Mouse (Mus musculus) heart, adult 10 weeks (tissue): ENCODE measurements around the gene Sv2a. TPM values are rescaled to one million over a fixed set of nuclear protein-coding genes. Genes with fewer than 3 reads are reported as not detected.

ENCODE experiments used
- polyA plus RNA-seq: library from polyadenylated mRNA; stranded (reverse); fragments of 350-450 nt; fragmentation: Illumina TruSeq; extraction: RNeasy Lipid Tissue Mini Kit (QIAGEN cat#74804); gene quantifications from one replicate; pipeline ENCODE4 v1.2.3, GENCODE M21; 2014; ENCODE audit warnings: low read depth, low replicate concordance

Sv2a gene
- polyA plus RNA-seq: 4.0 TPM

DNA sequence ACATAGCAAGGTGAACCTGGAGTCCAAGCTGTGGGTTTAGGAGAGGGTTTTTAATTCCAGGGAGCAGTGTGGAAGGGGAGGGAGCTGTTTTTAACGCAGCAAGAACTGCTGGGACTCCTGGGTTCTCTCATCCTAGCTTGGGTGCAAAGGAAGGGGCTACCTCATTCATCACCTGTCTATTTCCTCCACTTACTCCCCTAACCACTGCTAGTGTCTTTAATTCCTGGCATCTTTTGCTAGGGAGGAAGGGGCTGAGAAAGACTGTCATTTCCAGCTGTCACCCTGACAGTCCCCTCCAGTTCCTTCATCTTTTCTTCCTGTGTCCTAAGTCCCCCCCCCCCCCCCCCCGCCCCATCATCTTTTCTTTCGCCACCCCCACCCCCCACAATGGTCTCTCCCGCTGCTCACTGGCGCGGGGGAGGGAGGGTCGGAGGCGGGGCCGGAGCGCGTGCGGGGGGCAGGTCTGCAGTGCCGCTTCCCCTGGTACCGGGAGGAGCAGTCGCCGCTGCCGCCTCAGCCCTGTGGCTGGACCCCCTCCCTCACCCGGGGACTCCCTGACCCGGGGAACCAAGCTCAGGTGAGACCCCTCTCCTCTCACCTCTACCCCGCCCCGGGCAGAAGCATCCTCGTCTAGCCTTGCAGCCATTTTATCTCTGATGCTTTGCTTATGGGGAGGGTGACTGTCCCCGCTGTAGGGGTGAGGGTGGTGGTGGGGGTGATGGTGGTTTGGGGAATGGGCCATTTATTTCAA lies at the start of gene Sv2a:
Sv2a (plus strand) TSS at position 425 of the 751 bp plus-strand sequence.

DNA sequence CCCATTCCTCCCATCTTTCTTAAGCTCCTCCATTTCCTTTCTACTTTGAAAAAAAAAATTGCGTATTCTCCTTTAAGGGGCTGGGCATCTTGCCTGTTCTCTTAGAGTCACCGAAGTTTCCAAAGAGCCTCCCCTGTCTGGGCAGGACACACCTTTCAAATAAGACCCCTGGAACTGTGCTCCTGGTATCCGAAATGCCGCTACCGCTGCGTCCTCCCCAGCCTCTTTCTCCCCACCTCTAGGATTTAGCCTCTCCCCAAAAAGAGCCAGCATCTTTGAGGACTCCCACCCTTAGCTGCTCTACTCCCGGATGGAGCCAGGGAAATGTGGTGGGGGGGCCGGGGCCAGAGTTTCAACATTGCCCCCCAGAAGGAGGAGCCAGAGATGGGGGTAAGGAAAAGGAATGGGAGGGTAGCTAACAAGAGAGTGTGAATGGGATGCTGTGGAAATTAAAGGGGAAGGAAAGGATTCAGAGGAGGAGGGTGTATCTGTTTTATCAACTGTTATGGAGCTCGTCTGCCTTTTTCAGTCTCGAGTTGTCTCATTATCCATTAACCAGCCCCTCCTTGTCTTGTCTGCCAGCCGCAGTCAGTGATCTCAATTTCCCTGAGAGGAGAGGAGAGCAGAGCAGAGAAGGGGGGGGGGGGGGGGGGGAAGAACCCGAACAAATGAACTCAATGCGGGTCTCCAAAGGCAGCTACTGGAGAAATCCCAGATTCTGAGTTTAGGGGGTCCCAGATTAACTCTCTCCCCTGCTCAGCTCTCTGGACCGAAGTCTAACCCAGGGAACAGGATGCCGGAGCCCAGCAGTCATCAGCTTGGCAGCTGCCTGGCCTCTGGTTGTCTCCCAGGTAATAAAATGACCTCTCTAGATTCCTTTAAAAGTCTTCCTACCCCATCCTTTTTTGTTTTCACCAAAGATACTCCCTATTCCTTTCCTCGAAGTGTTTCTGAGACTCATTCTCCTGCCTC lies 18.8 kb upstream of the Sv2a start, which contains the start of gene Mtmr11:
Mtmr11 (plus strand) TSS at position 136 of the 972 bp plus-strand sequence.

DNA sequence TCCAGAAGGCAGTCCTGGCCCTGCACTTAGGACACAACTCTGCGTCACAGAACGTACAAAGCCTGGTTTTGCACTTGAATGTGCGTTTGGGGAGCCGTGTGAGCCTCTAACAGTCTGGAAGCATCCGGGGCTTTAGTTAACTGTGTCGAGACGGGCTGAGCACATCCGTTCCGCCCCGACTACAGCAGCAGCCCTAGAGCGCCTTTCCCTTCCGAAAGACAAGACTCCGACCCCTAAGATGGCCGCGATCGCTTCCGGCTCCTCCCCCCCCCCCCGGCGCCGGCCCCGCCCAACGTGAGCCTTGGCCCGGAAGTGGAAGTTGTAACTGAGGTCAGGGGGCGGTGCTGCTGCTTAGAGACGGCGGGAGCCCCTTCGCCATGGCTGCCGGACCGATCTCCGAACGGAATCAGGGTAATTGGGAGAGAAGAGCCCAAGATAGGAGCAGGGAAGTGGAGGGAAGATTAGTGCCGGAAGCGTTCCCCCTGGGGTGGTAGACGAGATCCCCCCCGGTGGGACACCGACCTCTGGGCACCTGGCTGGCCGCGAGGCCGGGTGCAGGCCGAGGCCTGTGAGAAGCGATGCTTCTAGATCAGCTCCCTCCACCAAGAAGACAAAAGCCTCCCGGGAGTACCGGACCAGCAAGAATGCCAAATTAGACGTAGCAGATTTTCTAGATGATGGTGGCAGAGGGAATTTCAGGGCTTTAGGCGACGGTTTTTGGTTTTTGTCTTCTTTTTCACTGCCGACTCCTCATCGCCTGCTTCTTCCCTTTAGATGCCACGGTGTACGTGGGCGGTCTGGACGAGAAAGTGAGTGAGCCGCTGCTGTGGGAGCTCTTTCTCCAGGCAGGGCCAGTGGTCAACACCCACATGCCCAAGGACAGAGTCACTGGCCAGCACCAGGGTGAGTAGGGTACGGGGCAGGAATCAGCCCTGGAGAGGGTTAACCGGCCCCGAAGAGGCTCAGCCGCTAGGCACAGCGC lies 8.5 kb upstream of the Sv2a start, which contains the start of gene Sf3b4:
Sf3b4 (plus strand) TSS at position 136 of the 982 bp plus-strand sequence.

DNA sequence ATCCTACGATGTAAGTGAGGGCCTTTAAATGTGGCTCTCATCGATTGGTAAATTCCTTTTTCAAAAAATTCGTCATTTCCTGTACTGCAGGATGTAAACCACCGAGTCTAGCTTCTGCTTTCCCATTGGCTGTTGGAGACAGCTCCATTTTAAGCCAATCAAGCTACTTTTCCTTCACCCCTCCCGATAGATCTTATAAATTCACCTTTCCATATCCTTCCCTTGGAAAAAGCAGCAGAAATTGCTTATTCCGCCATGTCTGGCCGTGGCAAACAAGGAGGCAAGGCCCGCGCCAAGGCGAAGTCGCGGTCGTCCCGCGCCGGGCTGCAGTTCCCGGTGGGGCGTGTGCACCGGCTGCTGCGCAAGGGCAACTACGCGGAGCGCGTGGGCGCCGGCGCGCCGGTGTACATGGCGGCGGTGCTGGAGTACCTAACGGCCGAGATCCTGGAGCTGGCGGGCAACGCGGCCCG lies 38.7 kb downstream of the Sv2a start, which contains the start of the genes Bola1 and Hist2h2ab:
Bola1 (minus strand) TSS at position 49 of the 470 bp plus-strand sequence.
Hist2h2ab (plus strand) TSS at position 205 of the 470 bp plus-strand sequence.

DNA sequence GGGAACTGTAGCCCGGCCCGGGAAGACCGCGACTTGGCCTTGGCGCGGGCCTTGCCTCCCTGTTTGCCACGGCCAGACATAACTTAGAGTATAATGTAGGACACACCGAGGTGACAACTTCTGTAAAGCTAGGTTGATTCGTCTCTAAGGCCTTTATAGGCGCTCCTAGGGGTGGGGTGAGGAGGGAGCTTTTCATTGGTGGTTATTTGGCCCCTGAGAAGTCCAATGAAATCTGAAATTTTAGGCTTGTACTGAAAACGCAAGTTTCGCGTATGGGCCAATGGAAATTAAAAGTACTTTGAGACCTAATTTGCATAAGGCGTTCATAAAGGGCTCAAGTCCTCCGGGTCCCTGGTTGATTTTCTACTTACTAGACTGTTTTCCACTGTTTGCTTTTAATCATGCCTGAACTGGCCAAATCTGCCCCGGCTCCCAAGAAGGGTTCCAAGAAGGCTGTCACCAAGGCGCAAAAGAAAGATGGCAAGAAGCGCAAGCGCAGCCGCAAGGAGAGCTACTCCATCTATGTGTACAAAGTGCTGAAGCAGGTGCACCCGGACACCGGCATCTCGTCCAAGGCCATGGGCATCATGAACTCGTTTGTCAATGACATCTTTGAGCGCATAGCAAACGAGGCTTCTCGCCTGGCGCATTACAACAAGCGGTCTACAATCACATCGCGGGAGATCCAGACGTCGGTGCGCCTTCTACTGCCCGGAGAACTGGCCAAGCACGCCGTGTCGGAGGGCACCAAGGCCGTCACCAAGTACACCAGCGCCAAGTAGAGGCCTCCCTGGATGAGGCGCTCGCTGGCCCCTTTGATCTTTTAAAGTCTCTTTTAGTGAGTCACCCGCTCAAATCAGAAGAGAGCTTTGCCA lies 40.1 kb downstream of the Sv2a start, which contains the start of the genes Hist2h2ac and Hist2h2be:
Hist2h2ac (minus strand) TSS at position 116 of the 875 bp plus-strand sequence.
Hist2h2be (plus strand) TSS at position 355 of the 875 bp plus-strand sequence.

DNA sequence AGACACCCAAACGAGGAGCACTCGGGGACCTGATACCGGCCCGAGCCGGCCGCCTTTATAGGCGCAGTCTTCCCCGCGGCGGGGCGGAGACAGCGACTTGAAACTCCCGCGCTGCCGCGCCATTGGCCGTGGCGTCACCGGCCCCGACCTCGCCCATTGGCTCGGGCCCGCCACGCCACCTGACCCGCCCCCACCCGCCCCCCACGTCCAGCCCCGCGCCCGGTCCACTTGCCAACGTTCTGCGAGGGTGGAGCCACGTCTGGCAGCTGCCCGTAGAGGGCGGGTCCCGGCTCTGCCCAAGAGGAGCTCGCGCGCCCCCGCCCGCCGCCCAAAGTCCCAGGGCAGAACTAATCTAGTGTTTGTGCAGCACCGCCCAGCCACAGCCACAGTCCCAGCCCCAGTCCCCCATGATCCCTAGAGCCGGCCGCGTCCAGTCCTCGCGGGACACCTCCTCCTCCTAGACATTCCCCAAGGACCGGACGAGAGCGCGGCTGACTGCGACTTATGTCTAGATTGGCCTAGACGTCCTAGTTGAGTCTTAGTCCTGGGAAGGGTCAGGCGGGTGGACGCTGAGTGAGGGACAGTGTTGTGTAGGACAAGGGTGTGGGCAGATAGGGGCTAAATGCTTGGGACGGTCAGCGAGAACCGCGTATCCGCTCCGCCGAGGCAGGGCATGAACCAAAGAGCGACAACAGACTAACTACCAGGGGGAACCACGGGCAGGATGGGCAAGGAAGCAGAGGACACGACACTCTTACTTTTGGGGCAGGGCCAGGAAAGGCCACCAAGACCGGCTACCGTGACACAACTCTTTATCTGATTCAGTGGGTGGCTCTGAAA lies 58.2 kb downstream of the Sv2a start, which contains the start of gene Hist2h3c2:
Hist2h3c2 (minus strand) TSS at position 174 of the 840 bp plus-strand sequence.

DNA sequence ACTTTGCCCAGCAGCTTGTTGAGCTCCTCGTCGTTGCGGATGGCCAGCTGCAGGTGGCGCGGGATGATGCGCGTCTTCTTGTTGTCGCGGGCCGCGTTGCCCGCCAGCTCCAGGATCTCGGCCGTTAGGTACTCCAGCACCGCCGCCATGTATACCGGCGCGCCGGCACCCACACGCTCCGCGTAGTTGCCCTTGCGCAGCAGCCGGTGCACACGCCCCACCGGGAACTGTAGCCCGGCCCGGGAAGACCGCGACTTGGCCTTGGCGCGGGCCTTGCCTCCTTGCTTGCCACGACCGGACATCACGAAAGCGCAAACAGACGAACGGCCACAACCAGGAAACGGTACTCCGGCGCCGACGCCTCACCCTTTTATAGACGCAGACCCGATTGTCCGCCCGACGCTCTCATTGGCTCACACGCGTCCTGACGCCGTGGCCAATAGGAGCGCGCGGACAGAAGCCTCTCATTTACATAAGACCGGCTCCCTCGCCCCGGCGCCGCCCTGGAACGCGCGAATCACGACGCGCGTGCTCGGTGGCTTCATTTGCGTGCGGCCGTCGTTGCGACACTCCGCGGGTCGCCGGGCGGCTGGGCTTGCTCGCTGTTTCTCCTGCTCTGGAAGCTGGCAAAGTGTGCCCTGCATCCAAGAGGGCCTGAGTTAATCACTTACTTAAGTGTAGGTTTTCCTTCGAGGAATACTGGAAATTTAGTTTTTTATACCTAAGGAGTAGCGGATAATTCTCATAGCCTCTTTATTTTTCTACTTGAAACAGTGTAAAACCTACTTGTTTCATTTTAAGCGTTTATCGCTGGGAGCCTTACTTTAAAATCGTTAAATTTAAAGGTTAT lies 59.2 kb downstream of the Sv2a start, which contains the start of gene Hist2h2aa2:
Hist2h2aa2 (minus strand) TSS at position 328 of the 850 bp plus-strand sequence.

Other genes with a start within 250 kb of the Sv2a start
- gene Plekho1, start 185.2 kb upstream of the Sv2a start, polyA plus RNA-seq: 86.2 TPM
- 16.6 TPM for gene Vps45, start 122.7 kb upstream of the Sv2a start, polyA plus RNA-seq
- gene Otud7b, start 76.6 kb upstream of the Sv2a start, polyA plus RNA-seq: 26.9 TPM
- 4.2 TPM for gene Mtmr11, start 19.1 kb upstream of the Sv2a start, polyA plus RNA-seq
- 18.5 TPM for gene Sf3b4, start 8.8 kb upstream of the Sv2a start, polyA plus RNA-seq
- gene Bola1, start 38.6 kb downstream of the Sv2a start, polyA plus RNA-seq: 32.8 TPM
- gene Hist2h2ab, start 38.7 kb downstream of the Sv2a start, polyA plus RNA-seq: not detected
- gene Hist2h2ac, start 39.7 kb downstream of the Sv2a start, polyA plus RNA-seq: not detected
- gene Hist2h2be, start 40.0 kb downstream of the Sv2a start, polyA plus RNA-seq: 10.3 TPM
- 2.9 TPM for gene Hist2h3c2, start 58.0 kb downstream of the Sv2a start, polyA plus RNA-seq
- 81.7 TPM for gene Hist2h2aa2, start 59.1 kb downstream of the Sv2a start, polyA plus RNA-seq
- gene Hist2h2aa1, start 64.3 kb downstream of the Sv2a start, polyA plus RNA-seq: 9.4 TPM
- not detected for gene Hist2h3c1, start 65.5 kb downstream of the Sv2a start, polyA plus RNA-seq
- 0.55 TPM for gene Hist2h4, start 82.2 kb downstream of the Sv2a start, polyA plus RNA-seq
- not detected for gene Hist2h3b, start 87.5 kb downstream of the Sv2a start, polyA plus RNA-seq
- gene Hist2h2bb, start 88.6 kb downstream of the Sv2a start, polyA plus RNA-seq: not detected
- 2.2 TPM for gene Fcgr1, start 112.8 kb downstream of the Sv2a start, polyA plus RNA-seq